Mouse (Mus musculus) adrenal gland, adult (tissue): Measurements from ENCODE around the gene H13.
A peak's percentile ranks its signal among the peaks of the same experiment; 100 is the strongest.

Experiments used
- DNase-seq, 2 experiments: peaks; one replicate each; pipeline ENCODE4 v3.0.0; 2022 to 2023; ENCODE audit warnings: low spot score in 1 of 2; ENCODE audit not compliant: inconsistent age in 2 of 2

H13 gene

GRCm38 (mm10) chr2:152669256-152669638 is at the start of gene H13:
TSS of gene H13 (plus strand) at chr2:152669461.
- peak; percentile 93 to 97 for DNase-seq

GRCm38 (mm10) chr2:152620367-152621134 is 48.7 kb upstream of the H13 start:
- DNase-seq: peak in 1 of 2 experiments; percentile 49

GRCm38 (mm10) chr2:152622151-152622550 is 47.1 kb upstream of the H13 start:
- DNase-seq: no peak

GRCm38 (mm10) chr2:152622953-152623352 is 46.3 kb upstream of the H13 start, which contains the start of gene Defb25:
TSS of gene Defb25 (minus strand) at chr2:152623053.
- DNase-seq: no peak

- peak; percentile 67 to 85 for DNase-seq
Observed at GRCm38 (mm10) chr2:152624566-152624965, 44.7 kb upstream of the H13 start.

- no peak for DNase-seq
Observed at GRCm38 (mm10) chr2:152625256-152625655, 44.0 kb upstream of the H13 start.

GRCm38 (mm10) chr2:152626774-152627591 is 42.3 kb upstream of the H13 start, which contains the start of gene Rem1:
TSS of gene Rem1 (plus strand) at chr2:152626951.
- DNase-seq: peak; percentile 46 to 63

GRCm38 (mm10) chr2:152628066-152628465 is 41.2 kb upstream of the H13 start:
- no peak for DNase-seq

- peak in 1 of 2 experiments; percentile 45 for DNase-seq
Observed at GRCm38 (mm10) chr2:152629239-152629638, 40.0 kb upstream of the H13 start.

- DNase-seq: no peak
Observed at GRCm38 (mm10) chr2:152629904-152630303, 39.4 kb upstream of the H13 start.

- DNase-seq: peak in 1 of 2 experiments; percentile 49
Observed at GRCm38 (mm10) chr2:152633334-152633733, 35.9 kb upstream of the H13 start.

- no peak for DNase-seq
Observed at GRCm38 (mm10) chr2:152634311-152634710, 35.0 kb upstream of the H13 start.

- DNase-seq: peak; percentile 65 to 77
Observed at GRCm38 (mm10) chr2:152636246-152637005, 32.8 kb upstream of the H13 start.

GRCm38 (mm10) chr2:152637006-152637322 is 32.3 kb upstream of the H13 start:
- no peak for DNase-seq

GRCm38 (mm10) chr2:152637381-152637780 is 31.9 kb upstream of the H13 start:
- DNase-seq: no peak

- no peak for DNase-seq
Observed at GRCm38 (mm10) chr2:152638865-152639264, 30.4 kb upstream of the H13 start.

GRCm38 (mm10) chr2:152639406-152640113 is 29.7 kb upstream of the H13 start:
- peak in 1 of 2 experiments; percentile 59 for DNase-seq

- DNase-seq: peak; percentile 89 to 95
Observed at GRCm38 (mm10) chr2:152652901-152653620, 16.2 kb upstream of the H13 start.

- peak; percentile 88 to 90 for DNase-seq
Observed at GRCm38 (mm10) chr2:152653874-152654715, 15.2 kb upstream of the H13 start.
